Comparison of ENCODE assay signal across 12 mouse cellular contexts in genomic region chr3:146607368-146607767, GRCm38 (mm10). TPM values are rescaled to one million over a fixed set of nuclear protein-coding genes. Genes with fewer than 3 reads are reported as not detected.
DNase-seq lines count a peak whose midpoint lies in the region; ATAC-seq and TF ChIP-seq lines count a peak whose summit lies in the region.
"Had no signal": no experiment of that assay in that cellular context is flagged by ENCODE, and none has a peak within 500 bp of the region (broad histone marks: within the 10 kb centered on the region; RNA-seq: fewer than 3 reads in every experiment).

No protein-coding gene starts in this region.

- no peak for TF ChIP-seq CTCF in lung, adult 2 months (IDR thresholded peaks at IDR 0.05; ENCODE audit: insufficient read depth, low read length)

- peak; percentile 37 for DNase-seq in adrenal gland, adult 2 months
- no peak for DNase-seq in adrenal gland, postnatal 10 days
- no peak for DNase-seq in neural tube, embryonic 11.5 days (ENCODE audit: low spot score)
- no peak for DNase-seq in neural tube, embryonic 10.5 days (ENCODE audit: extremely low spot score, low spot score)
- peak; percentile 72 to 92 for DNase-seq in left cerebral cortex, postnatal 25 days (ENCODE audit: low spot score in 2 of 2)
- peak; percentile 91 for DNase-seq in telencephalon, adult 2 months (ENCODE audit: low read depth, low spot score)
- DNase-seq in gastrocnemius, postnatal 4 days (ENCODE audit: low spot score in 2 of 2), result no peak
- no peak for DNase-seq in lung, adult 2 months

- intact Hi-C loops in left cerebral cortex, postnatal 25 days (cut with DNase I), result no loop called here

- H3K4me3 ChIP-seq in neural tube, embryonic 11.5 days (ENCODE audit: low read depth, low read length), result no peak overlapping the region
- no peak overlapping the region for H3K4me3 ChIP-seq in lung, adult 2 months (replicated peaks; ENCODE audit: extremely low read depth, low read depth, low read length)
- H3K4me3 ChIP-seq: limb, embryonic 13.5 days had no signal

- H3K4me1 ChIP-seq in neural tube, embryonic 11.5 days (ENCODE audit: control insufficient read depth, insufficient read depth, low read length), result no peaks in the 10 kb centered on the region
- no peaks in the 10 kb centered on the region for H3K4me1 ChIP-seq in lung, adult 2 months (ENCODE audit: control insufficient read depth, insufficient read depth, low read length)
- H3K4me1 ChIP-seq: limb, embryonic 13.5 days had no signal

- H3K4me2 ChIP-seq in neural tube, embryonic 11.5 days (ENCODE audit: low read depth), result no peak overlapping the region
- H3K4me2 ChIP-seq: limb, embryonic 13.5 days had no signal

- H3K27ac ChIP-seq in neural tube, embryonic 11.5 days (ENCODE audit: low read depth, low read length), result no peak overlapping the region
- H3K27ac ChIP-seq: limb, embryonic 13.5 days had no signal

- no peaks in the 10 kb centered on the region for H3K9me3 ChIP-seq in neural tube, embryonic 11.5 days (ENCODE audit: control insufficient read depth, low read length)
- H3K9me3 ChIP-seq: limb, embryonic 13.5 days had no signal

- peak; percentile 72 for ATAC-seq in neural tube, embryonic 11.5 days (ENCODE audit: insufficient read depth, low FRiP score, low TSS enrichment)

- no peaks in the 10 kb centered on the region for H3K27me3 ChIP-seq in neural tube, embryonic 11.5 days (ENCODE audit: control insufficient read depth, insufficient read depth, low read length)
- H3K27me3 ChIP-seq: limb, embryonic 13.5 days had no signal

- no peak overlapping the region for H3K9ac ChIP-seq in neural tube, embryonic 11.5 days (ENCODE audit: low read length)
- H3K9ac ChIP-seq: limb, embryonic 13.5 days had no signal

- no peaks in the 10 kb centered on the region for H3K36me3 ChIP-seq in neural tube, embryonic 11.5 days (ENCODE audit: control insufficient read depth, insufficient read depth, low read length)
- H3K36me3 ChIP-seq: limb, embryonic 13.5 days had no signal

- WGBS in neural tube, embryonic 11.5 days, result 32% methylated on average over 1 of the region's 1 CpGs
- WGBS in lung, adult 2 months, result 27% methylated on average over 1 of the region's 1 CpGs

- no peak for TF ChIP-seq POLR2A in lung, adult 2 months (IDR thresholded peaks at IDR 0.05; ENCODE audit: borderline replicate concordance, extremely low read depth, low read depth, low read length)

RNA-seq across cellular contexts. Expression of gene Dnase2b, which starts 8.0 kb away (rescaled TPM):
- total RNA-seq in adrenal gland, adult 2 months (2021), result not detected
- polyA plus RNA-seq in adrenal gland, adult 2 months (2012; rRNA removed), result not detected in 2 replicates
- 1 to 10 TPM in 1 of 2 experiments, under 1 TPM in 1; 0.61 to 1.7 TPM for total RNA-seq in adrenal gland, postnatal 10 days (2021)
- not detected in 2 replicates for polyA plus RNA-seq in neural tube, embryonic 11.5 days (2014; fragmentation: Nextera tagmentation; extraction: Ambion mirVana)
- not detected for total RNA-seq in left cerebral cortex, postnatal 25 days (2021)
- under 1 TPM; 0.10 to 0.12 TPM for total RNA-seq in gastrocnemius, postnatal 4 days (2021)
- polyA plus RNA-seq in lung, adult 2 months (2012; rRNA removed), result 0.04 TPM in 1 of 2 replicates, not detected in the other
- polyA plus RNA-seq: embryonic facial prominence, embryonic 11.5 days; intestine, embryonic 14.5 days; limb, embryonic 13.5 days had no signal

RNA-seq across cellular contexts. Expression of gene Uox, which starts 37.1 kb away (rescaled TPM):
- total RNA-seq in adrenal gland, adult 2 months (2021), result 1 to 10 TPM in 1 of 2 experiments, not detected in 1; 3.1 TPM
- polyA plus RNA-seq in adrenal gland, adult 2 months (2012; rRNA removed), result 0.06 TPM in 1 of 2 replicates, not detected in the other
- total RNA-seq in adrenal gland, postnatal 10 days (2021), result 100 to 1,000 TPM in 1 of 2 experiments, 10 to 100 TPM in 1; 44.1 to 112 TPM
- not detected in 2 replicates for polyA plus RNA-seq in neural tube, embryonic 11.5 days (2014; fragmentation: Nextera tagmentation; extraction: Ambion mirVana)
- under 1 TPM; 0.39 to 0.80 TPM for total RNA-seq in left cerebral cortex, postnatal 25 days (2021)
- total RNA-seq in gastrocnemius, postnatal 4 days (2021), result 1 to 10 TPM in 1 of 2 experiments, not detected in 1; 1.9 TPM
- polyA plus RNA-seq in lung, adult 2 months (2012; rRNA removed), result 0.40 and 0.82 TPM in 2 replicates
- polyA plus RNA-seq: embryonic facial prominence, embryonic 11.5 days; intestine, embryonic 14.5 days had no signal

RNA-seq across cellular contexts. Expression of gene 4930503B20Rik, which starts 43.7 kb away (rescaled TPM):
- not detected for total RNA-seq in adrenal gland, adult 2 months (2021)
- polyA plus RNA-seq in adrenal gland, adult 2 months (2012; rRNA removed), result not detected in 2 replicates
- not detected for total RNA-seq in adrenal gland, postnatal 10 days (2021)
- not detected in 2 replicates for polyA plus RNA-seq in neural tube, embryonic 11.5 days (2014; fragmentation: Nextera tagmentation; extraction: Ambion mirVana)
- total RNA-seq in left cerebral cortex, postnatal 25 days (2021), result under 1 TPM in 1 of 2 experiments, not detected in 1; 0.37 TPM
- not detected for total RNA-seq in gastrocnemius, postnatal 4 days (2021)
- not detected in 2 replicates for polyA plus RNA-seq in lung, adult 2 months (2012; rRNA removed)
- polyA plus RNA-seq: embryonic facial prominence, embryonic 11.5 days; intestine, embryonic 14.5 days; limb, embryonic 13.5 days; stomach, embryonic 16.5 days had no signal

Comparison
In these comparisons a context has a peak if more than half of its experiments do, and no peak if none do; other contexts are left out.
1. DNase-seq: peak in adrenal gland, adult 2 months (single experiment), left cerebral cortex, postnatal 25 days (2 of 2) and telencephalon, adult 2 months (single experiment); none in adrenal gland, postnatal 10 days (single experiment), neural tube, embryonic 11.5 days (single experiment), neural tube, embryonic 10.5 days (single experiment), gastrocnemius, postnatal 4 days (0 of 2) and lung, adult 2 months (single experiment).
2. RNA of gene Uox, which starts 37.1 kb away (total RNA-seq): 44.1 to 112 TPM in adrenal gland, postnatal 10 days; 3.1 TPM in adrenal gland, adult 2 months, 1.9 TPM in gastrocnemius, postnatal 4 days and 0.39 to 0.80 TPM in left cerebral cortex, postnatal 25 days; every median in the first group is over 10 times any median in the second.